Mouse (Mus musculus) kidney, embryonic 16.5 days (tissue): ENCODE measurements around the gene Olfr1248. TPM values are rescaled to one million over a fixed set of nuclear protein-coding genes. Genes with fewer than 3 reads are reported as not detected.
"Not testable (repeated sequence)": the region's sequence is repeated elsewhere in the genome, so short reads cannot be mapped to it uniquely, and the experiment has no call there.

ENCODE experiments used
- ATAC-seq: fragments of 200-750 bp; cut with Nextera tagmentation; 2 replicates; pipeline ENCODE4 v1.8.0; 2017; ENCODE audit warnings: moderate TSS enrichment; ENCODE audit not compliant: low FRiP score, low TSS enrichment
- H3K27ac ChIP-seq: fragments of 300-500 bp; sonication (generic); 2 replicates; pipeline ENCODE4 v1.5.1; 2014; ENCODE audit warnings: low read length
- H3K27me3 ChIP-seq: fragments of 300-500 bp; sonication (generic); 2 replicates; pipeline ENCODE4 v1.6.1; 2014; ENCODE audit warnings: low read length, control low read depth, mixed read lengths; ENCODE audit not compliant: insufficient read depth
- H3K36me3 ChIP-seq: fragments of 300-500 bp; sonication (generic); 2 replicates; pipeline ENCODE4 v1.6.1; 2014; ENCODE audit warnings: low read length, control low read depth, mixed read lengths; ENCODE audit not compliant: insufficient read depth
- H3K4me1 ChIP-seq: fragments of 300-500 bp; sonication (generic); 2 replicates; pipeline ENCODE4 v1.6.1; 2014; ENCODE audit warnings: low read length, control low read depth, mixed read lengths; ENCODE audit not compliant: insufficient read depth
- H3K4me2 ChIP-seq: fragments of 300-500 bp; sonication (generic); replicated peaks from 2 replicates; pipeline ENCODE4 v1.6.1; 2014; ENCODE audit warnings: low read depth, low read length
- H3K4me3 ChIP-seq: fragments of 300-500 bp; sonication (generic); 2 replicates; pipeline ENCODE4 v1.5.1; 2014; ENCODE audit warnings: mild to moderate bottlenecking, low read length
- H3K9ac ChIP-seq: fragments of 300-500 bp; sonication (generic); replicated peaks from 2 replicates; pipeline ENCODE4 v1.6.1; 2014; ENCODE audit warnings: low read length
- H3K9me3 ChIP-seq: fragments of 300-500 bp; sonication (generic); 2 replicates; pipeline ENCODE4 v1.6.1; 2016; ENCODE audit warnings: low read length, control low read depth
- WGBS: fragments of 180-500 bp; shearing (Covaris S2); extraction: QIAGEN DNeasy Blood & Tissue Kit; methylation state at CpG from one replicate; pipeline ENCODE4 v1.1.7; 2014; 5-methylcytosine and 5-hydroxymethylcytosine counted together
- polyA plus RNA-seq: library from polyadenylated mRNA; unstranded; fragments of >200 nt; fragmentation: Nextera tagmentation; extraction: Ambion mirVana; gene quantifications from 2 replicates; pipeline ENCODE4 v1.2.1, GENCODE M21; 2015

Olfr1248 gene
- polyA plus RNA-seq = not detected in 2 replicates

DNA sequence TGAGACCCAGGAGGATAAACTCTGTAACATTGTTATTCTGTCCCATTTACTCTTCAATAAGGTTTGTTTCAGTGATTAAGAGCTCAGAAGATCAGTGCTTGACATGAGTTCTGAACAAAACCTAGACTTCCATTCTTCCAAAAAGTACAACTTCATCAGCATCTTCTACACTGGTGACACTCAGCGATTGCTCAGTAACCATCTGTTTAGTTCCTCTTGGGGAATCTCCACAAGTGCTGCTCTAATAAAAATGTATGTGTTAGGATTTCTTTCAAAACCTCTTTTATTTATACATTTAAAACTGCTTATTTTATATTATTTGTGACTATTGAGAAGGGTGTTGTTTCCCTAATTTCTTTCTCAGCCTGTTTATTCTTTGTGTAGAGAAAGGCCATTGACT, at the start of gene Olfr1248:
Gene Olfr1248 (minus strand): TSS at position 101 of the 400 bp plus-strand sequence.
- H3K9me3 ChIP-seq, H3K4me1 ChIP-seq, H3K36me3 ChIP-seq, ATAC-seq, H3K9ac ChIP-seq, H3K27ac ChIP-seq, H3K4me3 ChIP-seq, H3K4me2 ChIP-seq, H3K27me3 ChIP-seq: not testable (repeated sequence)
- WGBS = 90% methylated on average over 1 of the region's 1 CpGs

DNA sequence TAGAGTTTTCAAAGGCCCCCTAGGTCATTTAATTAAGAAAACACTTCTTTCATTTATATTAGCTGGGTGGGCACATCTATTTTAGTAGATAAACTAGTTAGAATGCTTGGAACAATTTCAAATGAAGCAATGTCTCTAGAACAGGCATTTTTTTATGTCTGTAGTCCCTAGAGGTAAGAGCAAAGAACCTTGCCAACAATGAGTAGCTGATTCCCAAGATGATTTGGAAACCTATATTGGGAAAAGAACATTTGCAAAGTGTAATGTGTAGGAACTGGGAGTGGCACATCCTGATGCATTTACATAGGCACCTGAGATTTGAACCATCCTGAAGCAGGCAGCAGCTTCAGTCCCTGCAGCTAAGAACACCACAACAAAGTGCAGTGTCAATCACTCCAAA, 43.3 kb upstream of the Olfr1248 start, which contains the start of gene Olfr1250:
Gene Olfr1250 (minus strand): TSS at position 101 of the 400 bp plus-strand sequence.
- Histone ChIP-seq H3K9me3 (no peaks in the 10 kb centered on the region), H3K4me1 (no peaks in the 10 kb centered on the region), H3K27ac (no peak within 1 kb of the TSS), H3K4me2 (no peak within 1 kb of the TSS), H3K27me3 (no peaks in the 10 kb centered on the region), H3K9ac (no peak within 1 kb of the TSS), H3K36me3 (no peaks in the 10 kb centered on the region), H3K4me3 (no peak within 1 kb of the TSS)
- no peak for ATAC-seq

DNA sequence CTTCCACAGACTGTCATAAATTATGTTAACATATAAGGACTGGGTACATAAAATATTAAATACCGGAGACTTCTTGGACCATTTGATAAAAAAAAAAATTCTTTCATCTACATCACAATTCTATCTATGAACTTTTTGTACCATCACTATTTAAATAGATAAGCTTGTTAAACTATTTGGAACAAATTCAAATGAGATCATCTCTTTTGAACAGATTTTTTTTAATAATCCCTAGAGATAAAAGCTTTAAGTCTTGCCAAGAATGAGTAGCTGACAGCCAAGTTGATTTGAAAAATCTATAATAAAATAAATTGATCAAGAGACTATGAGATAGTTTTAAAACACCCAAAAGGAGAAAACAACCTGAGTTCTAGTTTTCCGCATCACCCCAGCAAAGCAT, 16.8 kb upstream of the Olfr1248 start, which contains the start of gene Olfr1249:
Gene Olfr1249 (minus strand): TSS at position 101 of the 400 bp plus-strand sequence.
- Histone ChIP-seq H3K9ac (no peak within 1 kb of the TSS), H3K4me2 (no peak within 1 kb of the TSS), H3K9me3 (no peaks in the 10 kb centered on the region), H3K27me3 (no peaks in the 10 kb centered on the region), H3K27ac (no peak within 1 kb of the TSS), H3K36me3 (no peaks in the 10 kb centered on the region), H3K4me3 (no peak within 1 kb of the TSS), H3K4me1 (no peaks in the 10 kb centered on the region)
- WGBS = 86% methylated on average over 2 of the region's 2 CpGs
- no peak for ATAC-seq

DNA sequence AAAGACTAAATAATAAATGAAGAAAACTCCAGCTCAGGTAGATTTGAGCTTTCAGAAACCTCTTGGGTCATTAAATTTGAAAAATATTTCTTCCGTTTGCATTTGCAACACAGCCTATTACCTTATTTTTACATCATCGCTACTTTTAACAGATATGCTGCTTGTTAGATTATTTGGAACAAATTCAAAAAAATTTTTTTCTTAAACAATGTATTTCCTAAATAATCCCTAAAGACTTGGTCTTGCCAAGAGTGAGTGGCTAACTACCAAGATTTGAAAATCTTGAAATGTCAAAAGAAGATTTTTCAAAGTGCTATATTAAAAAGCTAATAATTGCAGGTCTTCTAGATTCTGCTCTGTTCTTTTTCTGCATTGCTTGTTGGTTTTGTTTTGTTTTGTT, 4.0 kb downstream of the Olfr1248 start, which contains the start of gene Olfr1247:
Gene Olfr1247 (minus strand): TSS at position 101 of the 400 bp plus-strand sequence.
- Histone ChIP-seq H3K36me3 (no peaks in the 10 kb centered on the region), H3K4me3 (no peak within 1 kb of the TSS), H3K27ac (no peak within 1 kb of the TSS), H3K9me3 (no peaks in the 10 kb centered on the region), H3K4me2 (no peak within 1 kb of the TSS), H3K4me1 (no peaks in the 10 kb centered on the region), H3K9ac (no peak within 1 kb of the TSS), H3K27me3 (no peaks in the 10 kb centered on the region)
- no peak for ATAC-seq
- WGBS = 87% methylated on average over 2 of the region's 2 CpGs

DNA sequence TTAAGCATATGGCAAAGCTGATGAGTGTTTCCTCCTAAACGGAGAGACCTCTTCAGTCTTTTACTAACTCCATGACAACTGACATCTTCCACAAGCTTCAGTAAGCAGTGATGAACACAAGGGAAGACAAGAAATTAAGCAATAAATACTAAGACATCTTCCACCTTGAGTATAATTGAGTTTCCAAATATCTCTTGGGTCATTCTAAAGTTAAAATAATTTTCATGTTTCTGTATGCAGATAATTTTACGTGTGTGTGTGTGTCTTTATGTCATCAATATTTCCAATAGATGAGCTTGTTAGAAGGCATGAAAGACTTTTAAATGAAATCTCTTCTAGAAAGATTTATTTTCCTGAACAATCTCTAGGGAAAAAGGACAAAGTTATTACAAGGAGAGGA, 25.0 kb downstream of the Olfr1248 start, which contains the start of gene Olfr1246:
Gene Olfr1246 (minus strand): TSS at position 101 of the 400 bp plus-strand sequence.
- H3K4me3 ChIP-seq = no peak within 1 kb of the TSS
- no peak within 1 kb of the TSS for H3K27ac ChIP-seq
- H3K36me3 ChIP-seq = no peaks in the 10 kb centered on the region
- WGBS = 78% methylated on average over 2 of the region's 2 CpGs
- no peaks in the 10 kb centered on the region for H3K4me1 ChIP-seq
- H3K9ac ChIP-seq = no peak within 1 kb of the TSS
- ATAC-seq = no peak
- no peak within 1 kb of the TSS for H3K4me2 ChIP-seq
- H3K9me3 ChIP-seq = no peaks in the 10 kb centered on the region
- H3K27me3 ChIP-seq = no peaks in the 10 kb centered on the region

DNA sequence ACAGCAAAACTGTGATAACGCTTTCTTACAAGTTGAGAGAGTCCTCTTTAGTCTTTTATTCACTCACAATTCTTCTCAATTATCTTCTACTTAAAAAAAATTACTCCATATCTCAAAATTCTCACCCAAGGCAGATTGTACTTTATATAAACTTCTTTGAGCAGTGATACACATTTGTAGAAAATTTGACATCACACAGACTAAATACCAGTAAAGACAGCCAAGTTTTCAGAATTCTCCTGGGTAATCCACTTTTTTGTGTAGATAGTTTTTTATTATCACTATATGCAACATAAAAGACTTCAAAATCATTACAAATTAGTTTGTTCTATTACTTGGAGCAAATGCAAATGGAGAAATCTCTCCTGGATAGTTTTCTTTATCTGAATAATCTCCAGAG, 39.7 kb downstream of the Olfr1248 start, which contains the start of gene Olfr1245:
Gene Olfr1245 (minus strand): TSS at position 101 of the 400 bp plus-strand sequence.
- H3K4me1 ChIP-seq = no peaks in the 10 kb centered on the region
- WGBS = 90% methylated on average over 1 of the region's 1 CpGs
- no peak within 1 kb of the TSS for H3K4me3 ChIP-seq
- no peaks in the 10 kb centered on the region for H3K27me3 ChIP-seq
- H3K27ac ChIP-seq = no peak within 1 kb of the TSS
- no peak for ATAC-seq
- no peaks in the 10 kb centered on the region for H3K36me3 ChIP-seq
- H3K9me3 ChIP-seq = no peaks in the 10 kb centered on the region
- no peak within 1 kb of the TSS for H3K4me2 ChIP-seq
- H3K9ac ChIP-seq = no peak within 1 kb of the TSS

Other genes starting within 250 kb of the Olfr1248 start
- gene Olfr1238, start 208.6 kb downstream of the Olfr1248 start, polyA plus RNA-seq = not detected in 2 replicates
- gene Olfr1239, start 197.8 kb downstream of the Olfr1248 start, polyA plus RNA-seq = not detected in 2 replicates
- not detected in 2 replicates for gene Olfr1240, start 175.2 kb downstream of the Olfr1248 start, polyA plus RNA-seq
- not detected in 2 replicates for gene Olfr1241, start 131.1 kb downstream of the Olfr1248 start, polyA plus RNA-seq
- not detected in 2 replicates for gene Olfr1242, start 119.9 kb downstream of the Olfr1248 start, polyA plus RNA-seq
- not detected in 2 replicates for gene Olfr1243, start 86.8 kb downstream of the Olfr1248 start, polyA plus RNA-seq
- gene Olfr1245, start 39.8 kb downstream of the Olfr1248 start, polyA plus RNA-seq = not detected in 2 replicates
- not detected in 2 replicates for gene Olfr1246, start 25.1 kb downstream of the Olfr1248 start, polyA plus RNA-seq
- gene Olfr1247, start 4.1 kb downstream of the Olfr1248 start, polyA plus RNA-seq = not detected in 2 replicates
- gene Olfr1249, start 16.7 kb upstream of the Olfr1248 start, polyA plus RNA-seq = not detected in 2 replicates
- gene Olfr1250, start 43.2 kb upstream of the Olfr1248 start, polyA plus RNA-seq = not detected in 2 replicates
- not detected in 2 replicates for gene Olfr1251, start 53.7 kb upstream of the Olfr1248 start, polyA plus RNA-seq
- gene Olfr1252, start 106.8 kb upstream of the Olfr1248 start, polyA plus RNA-seq = not detected in 2 replicates
- gene Olfr1253, start 138.8 kb upstream of the Olfr1248 start, polyA plus RNA-seq = not detected in 2 replicates
- not detected in 2 replicates for gene Olfr1254, start 175.4 kb upstream of the Olfr1248 start, polyA plus RNA-seq
- not detected in 2 replicates for gene Olfr1255, start 193.8 kb upstream of the Olfr1248 start, polyA plus RNA-seq
- gene Olfr1256, start 223.3 kb upstream of the Olfr1248 start, polyA plus RNA-seq = not detected in 2 replicates
- not detected in 2 replicates for gene Olfr48, start 230.0 kb upstream of the Olfr1248 start, polyA plus RNA-seq